21 mouse cellular contexts compared by ENCODE assay signal in the genomic region with DNA sequence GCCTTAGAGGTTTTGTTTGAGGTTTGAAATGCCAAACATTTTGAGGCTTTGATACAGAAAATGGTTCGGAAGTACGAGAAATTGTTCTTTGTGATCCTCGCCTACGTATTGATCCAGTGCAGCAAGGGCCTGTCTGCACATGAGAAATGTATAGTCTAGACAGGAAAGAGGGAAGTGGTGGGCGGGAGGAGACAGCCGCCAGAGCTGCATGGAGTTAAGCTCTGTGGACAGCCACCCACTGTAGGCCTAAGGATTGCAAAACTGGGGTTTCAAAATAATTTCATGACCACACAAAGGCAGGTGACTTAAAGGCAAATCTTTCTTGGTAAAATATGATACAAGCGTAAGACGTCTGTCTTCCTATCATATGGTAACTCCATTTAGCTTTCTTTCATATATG.
DNase-seq lines count a peak whose midpoint lies in the region; ATAC-seq and TF ChIP-seq lines count a peak whose summit lies in the region.
"Had no signal": no experiment of that assay in that cellular context is flagged by ENCODE, and none has a peak within 500 bp of the region (broad histone marks: within the 10 kb centered on the region; RNA-seq: fewer than 3 reads in every experiment).

No protein-coding gene starts in this region.

- no peak overlapping the region for H3K4me3 ChIP-seq in liver, postnatal 0 days (ENCODE audit: low read depth, low read length)
- H3K4me3 ChIP-seq: liver, embryonic 12.5 days; lung, embryonic 15.5 days; neural tube, embryonic 15.5 days had no signal

- WGBS in liver, postnatal 0 days (ENCODE audit: insufficient replicate concordance): 39% methylated on average over 8 of the region's 8 CpGs

- no peak for TF ChIP-seq EP300 in liver, postnatal 0 days (IDR thresholded peaks at IDR 0.05; ENCODE audit: low read depth)

- no peak for TF ChIP-seq CTCF in liver, postnatal 0 days (IDR thresholded peaks at IDR 0.05; ENCODE audit: low read depth)

- peaks cover 4% of the 10 kb centered on the region; the same call in 1 of the 2 replicates for H3K4me1 ChIP-seq in liver, postnatal 0 days (ENCODE audit: insufficient read depth)
- H3K4me1 ChIP-seq: liver, embryonic 12.5 days; lung, embryonic 15.5 days; neural tube, embryonic 15.5 days had no signal

- no peak for ATAC-seq in liver, postnatal 0 days
- ATAC-seq in inflammation-experienced regulatory T-cells, adult 6 months: peak; percentile 81
- ATAC-seq in erythroid progenitor cell, adult 5-6 weeks (replicated peaks; ENCODE audit: low FRiP score, poor library complexity, severe bottlenecking): no peak
- ATAC-seq: forebrain, embryonic 14.5 days; liver, embryonic 12.5 days; Patski had no signal

- H3K36me3 ChIP-seq in liver, postnatal 0 days (replicated peaks; ENCODE audit: insufficient read depth, low read length): no peaks in the 10 kb centered on the region
- H3K36me3 ChIP-seq: liver, embryonic 12.5 days; lung, embryonic 15.5 days; neural tube, embryonic 15.5 days had no signal

- H3K27me3 ChIP-seq in liver, postnatal 0 days (ENCODE audit: insufficient read depth, low read length): no peaks in the 10 kb centered on the region
- H3K27me3 ChIP-seq: liver, embryonic 12.5 days; lung, embryonic 15.5 days; neural tube, embryonic 15.5 days; Patski had no signal

- no peak overlapping the region for H3K27ac ChIP-seq in liver, postnatal 0 days (ENCODE audit: low read depth)
- H3K27ac ChIP-seq: liver, embryonic 12.5 days; lung, embryonic 15.5 days; neural tube, embryonic 15.5 days; stomach, postnatal 0 days had no signal

- H3K9ac ChIP-seq in liver, postnatal 0 days (replicated peaks): no peak overlapping the region
- H3K9ac ChIP-seq: liver, embryonic 12.5 days; lung, embryonic 15.5 days; neural tube, embryonic 15.5 days had no signal

- DNase-seq in liver, postnatal 0 days: peak; percentile 27
- DNase-seq in liver: no peak
- DNase-seq in CD4-positive helper T cell, adult 2 months (ENCODE audit: low read depth, low spot score): peak; percentile 72
- peak; percentile 48 for DNase-seq in c-Kit-positive CD71-negative TER-119-negative erythroid progenitor cells, embryonic 14.5 days (ENCODE audit: low read depth)
- DNase-seq in kidney, postnatal 25 days: no peak
- no peak for DNase-seq in B cell, adult 2 months
- DNase-seq: adrenal gland, postnatal 10 days; cerebellum, adult 11-12 months; cerebellum, postnatal 25 days; gastrocnemius, postnatal 25 days; kidney, adult 2 months; kidney, postnatal 14 days; right cerebral cortex, postnatal 14 days had no signal

- no peak overlapping the region for H3K4me2 ChIP-seq in liver, postnatal 0 days (ENCODE audit: low read depth, low read length)
- H3K4me2 ChIP-seq: liver, embryonic 12.5 days; lung, embryonic 15.5 days; neural tube, embryonic 15.5 days had no signal

- H3K9me3 ChIP-seq in liver, postnatal 0 days (ENCODE audit: low read length): no peaks in the 10 kb centered on the region
- H3K9me3 ChIP-seq: liver, embryonic 12.5 days; lung, embryonic 15.5 days; neural tube, embryonic 15.5 days had no signal

Comparison
In these comparisons a context has a peak if more than half of its experiments do, and no peak if none do; other contexts are left out.
1. DNase-seq: peak in liver, postnatal 0 days (single experiment), CD4-positive helper T cell, adult 2 months (single experiment) and c-Kit-positive CD71-negative TER-119-negative erythroid progenitor cells, embryonic 14.5 days (single experiment); none in liver (single experiment), kidney, postnatal 25 days (0 of 2) and B cell, adult 2 months (0 of 2).